Mouse (Mus musculus): ENCODE results near the gene Lhpp. TPM values are rescaled to one million over a fixed set of nuclear protein-coding genes. Genes with fewer than 3 reads are reported as not detected.
A peak's percentile ranks its signal among the peaks of the same experiment; 100 is the strongest.

Lhpp gene
- polyA plus RNA-seq, 1 experiment from 2014 or later: 9.0 TPM

GRCm38 (mm10) chr7:132627448-132627847 is 17.0 kb downstream of the Lhpp start:
- TF ChIP-seq CTCF (IDR thresholded peaks at IDR 0.05; ENCODE audit: low read depth): no peak
- TF ChIP-seq EP300 (IDR thresholded peaks at IDR 0.05; ENCODE audit: low read depth): no peak
- Histone ChIP-seq H3K4me2 (ENCODE audit: low read depth, low read length) (no peak overlapping the region), H3K36me3 (replicated peaks; ENCODE audit: insufficient read depth, low read length) (no peaks in the 10 kb centered on the region), H3K9ac (replicated peaks) (no peak overlapping the region), H3K4me1 (ENCODE audit: insufficient read depth) (no peaks in the 10 kb centered on the region), H3K27me3 (ENCODE audit: insufficient read depth, low read length) (no peaks in the 10 kb centered on the region), H3K27ac (ENCODE audit: low read depth) (no peak overlapping the region), H3K9me3 (ENCODE audit: low read length) (no peaks in the 10 kb centered on the region), H3K4me3 (ENCODE audit: low read depth, low read length) (no peak overlapping the region)
- DNase-seq (no peak), ATAC-seq (no peak)
- 65% methylated on average over 3 of the region's 3 CpGs for WGBS (ENCODE audit: insufficient replicate concordance)

- no peak overlapping the region for H3K9ac ChIP-seq (replicated peaks)
- WGBS (ENCODE audit: insufficient replicate concordance): 72% methylated on average over 11 of the region's 11 CpGs
- no peak for ATAC-seq
These were observed 20.9 kb downstream of the Lhpp start for GRCm38 (mm10) chr7:132631313-132631712.

GRCm38 (mm10) chr7:132637292-132637691 is 26.9 kb downstream of the Lhpp start:
- TF ChIP-seq CTCF (IDR thresholded peaks at IDR 0.05; ENCODE audit: low read depth) (no peak), EP300 (IDR thresholded peaks at IDR 0.05; ENCODE audit: low read depth) (no peak)
- Histone ChIP-seq H3K9ac (replicated peaks) (no peak overlapping the region), H3K36me3 (replicated peaks; ENCODE audit: insufficient read depth, low read length) (no peaks in the 10 kb centered on the region), H3K4me1 (ENCODE audit: insufficient read depth) (no peaks in the 10 kb centered on the region), H3K4me3 (ENCODE audit: low read depth, low read length) (no peak overlapping the region), H3K27me3 (ENCODE audit: insufficient read depth, low read length) (no peaks in the 10 kb centered on the region), H3K9me3 (ENCODE audit: low read length) (no peaks in the 10 kb centered on the region), H3K27ac (ENCODE audit: low read depth) (no peak overlapping the region), H3K4me2 (ENCODE audit: low read depth, low read length) (no peak overlapping the region)
- no peak for ATAC-seq
- DNase-seq: no peak
- WGBS (ENCODE audit: insufficient replicate concordance): 55% methylated on average over 12 of the region's 12 CpGs

More at GRCm38 (mm10) chr7:132631313-132631712, 20.9 kb downstream of the Lhpp start:
- no peaks in the 10 kb centered on the region for H3K36me3 ChIP-seq (replicated peaks; ENCODE audit: insufficient read depth, low read length)
- no peak overlapping the region for H3K4me2 ChIP-seq (ENCODE audit: low read depth, low read length)
- TF ChIP-seq CTCF (IDR thresholded peaks at IDR 0.05; ENCODE audit: low read depth) (no peak), EP300 (IDR thresholded peaks at IDR 0.05; ENCODE audit: low read depth) (no peak)
- H3K27ac ChIP-seq (ENCODE audit: low read depth): no peak overlapping the region
- DNase-seq: no peak
- no peaks in the 10 kb centered on the region for H3K9me3 ChIP-seq (ENCODE audit: low read length)
- H3K27me3 ChIP-seq (ENCODE audit: insufficient read depth, low read length): no peaks in the 10 kb centered on the region
- no peak overlapping the region for H3K4me3 ChIP-seq (ENCODE audit: low read depth, low read length)
- H3K4me1 ChIP-seq (ENCODE audit: insufficient read depth): no peaks in the 10 kb centered on the region

- 61% methylated on average over 12 of the region's 12 CpGs for WGBS (ENCODE audit: insufficient replicate concordance)
- TF ChIP-seq EP300 (IDR thresholded peaks at IDR 0.05; ENCODE audit: low read depth) (no peak), CTCF (IDR thresholded peaks at IDR 0.05; ENCODE audit: low read depth) (peak; percentile 85)
- Histone ChIP-seq H3K4me1 (ENCODE audit: insufficient read depth) (no peaks in the 10 kb centered on the region), H3K27ac (ENCODE audit: low read depth) (no peak overlapping the region), H3K9me3 (ENCODE audit: low read length) (no peaks in the 10 kb centered on the region), H3K36me3 (replicated peaks; ENCODE audit: insufficient read depth, low read length) (no peaks in the 10 kb centered on the region), H3K27me3 (ENCODE audit: insufficient read depth, low read length) (no peaks in the 10 kb centered on the region), H3K4me2 (ENCODE audit: low read depth, low read length) (no peak overlapping the region), H3K9ac (replicated peaks) (no peak overlapping the region), H3K4me3 (ENCODE audit: low read depth, low read length) (no peak overlapping the region)
- ATAC-seq (peak; percentile 61; the same call in 1 of the 2 replicates), DNase-seq (peak; percentile 39)
These were observed 28.1 kb downstream of the Lhpp start for GRCm38 (mm10) chr7:132638446-132639087.

GRCm38 (mm10) chr7:132640946-132641345 is 30.5 kb downstream of the Lhpp start:
- Histone ChIP-seq H3K36me3 (replicated peaks; ENCODE audit: insufficient read depth, low read length) (no peaks in the 10 kb centered on the region), H3K9me3 (ENCODE audit: low read length) (no peaks in the 10 kb centered on the region), H3K4me2 (ENCODE audit: low read depth, low read length) (no peak overlapping the region), H3K9ac (replicated peaks) (no peak overlapping the region), H3K4me3 (ENCODE audit: low read depth, low read length) (no peak overlapping the region), H3K4me1 (ENCODE audit: insufficient read depth) (no peaks in the 10 kb centered on the region), H3K27me3 (ENCODE audit: insufficient read depth, low read length) (no peaks in the 10 kb centered on the region), H3K27ac (ENCODE audit: low read depth) (no peak overlapping the region)
- DNase-seq (no peak), ATAC-seq (no peak)
- no peak for TF ChIP-seq CTCF (IDR thresholded peaks at IDR 0.05; ENCODE audit: low read depth)
- no peak for TF ChIP-seq EP300 (IDR thresholded peaks at IDR 0.05; ENCODE audit: low read depth)
- WGBS (ENCODE audit: insufficient replicate concordance): 59% methylated on average over 9 of the region's 9 CpGs

- WGBS (ENCODE audit: insufficient replicate concordance): 65% methylated on average over 1 of the region's 1 CpGs
- no peaks in the 10 kb centered on the region for H3K9me3 ChIP-seq (ENCODE audit: low read length)
- no peak for ATAC-seq
These were observed 31.2 kb downstream of the Lhpp start for GRCm38 (mm10) chr7:132641606-132642005.

More at GRCm38 (mm10) chr7:132641606-132642005, 31.2 kb downstream of the Lhpp start:
- H3K27me3 ChIP-seq (ENCODE audit: insufficient read depth, low read length): no peaks in the 10 kb centered on the region
- no peak overlapping the region for H3K4me3 ChIP-seq (ENCODE audit: low read depth, low read length)
- DNase-seq: no peak
- TF ChIP-seq EP300 (IDR thresholded peaks at IDR 0.05; ENCODE audit: low read depth) (no peak), CTCF (IDR thresholded peaks at IDR 0.05; ENCODE audit: low read depth) (no peak)
- no peaks in the 10 kb centered on the region for H3K36me3 ChIP-seq (replicated peaks; ENCODE audit: insufficient read depth, low read length)
- H3K9ac ChIP-seq (replicated peaks): no peak overlapping the region
- H3K27ac ChIP-seq (ENCODE audit: low read depth): no peak overlapping the region
- no peak overlapping the region for H3K4me2 ChIP-seq (ENCODE audit: low read depth, low read length)
- H3K4me1 ChIP-seq (ENCODE audit: insufficient read depth): no peaks in the 10 kb centered on the region

All from liver, postnatal 0 days (tissue).